Mouse (Mus musculus) brown adipose tissue, adult 24 weeks (tissue): ENCODE measurements around the gene Atf7ip2. TPM values are rescaled to one million over a fixed set of nuclear protein-coding genes. Genes with fewer than 3 reads are reported as not detected.
"Not testable (repeated sequence)": the region's sequence is repeated elsewhere in the genome, so short reads cannot be mapped to it uniquely, and the experiment has no call there.

Experiments used
- H3K27ac ChIP-seq: fragments of 200-500 bp; replicated peaks from 2 replicates; pipeline ENCODE4 v1.5.1; 2012; ENCODE audit warnings: low read depth, mild to moderate bottlenecking, low read length
- H3K4me1 ChIP-seq: fragments of 200-500 bp; 2 replicates; pipeline ENCODE4 v1.6.1; 2012; ENCODE audit warnings: low read length, mixed read lengths; ENCODE audit not compliant: control insufficient read depth, insufficient read depth, insufficient read length
- H3K4me3 ChIP-seq: fragments of 200-500 bp; 2 replicates; pipeline ENCODE4 v1.5.1; 2012; ENCODE audit warnings: low read depth, mild to moderate bottlenecking, low read length, moderate library complexity; ENCODE audit not compliant: insufficient read depth
- polyA plus RNA-seq: library from polyadenylated mRNA; stranded (reverse); fragments of >200 nt; gene quantifications from 2 replicates; pipeline ENCODE4 v1.2.4, GENCODE M21; 2012; ENCODE audit not compliant: missing spikeins, insufficient read depth, insufficient read length

Atf7ip2 gene
- polyA plus RNA-seq, result not detected in 2 replicates

DNA sequence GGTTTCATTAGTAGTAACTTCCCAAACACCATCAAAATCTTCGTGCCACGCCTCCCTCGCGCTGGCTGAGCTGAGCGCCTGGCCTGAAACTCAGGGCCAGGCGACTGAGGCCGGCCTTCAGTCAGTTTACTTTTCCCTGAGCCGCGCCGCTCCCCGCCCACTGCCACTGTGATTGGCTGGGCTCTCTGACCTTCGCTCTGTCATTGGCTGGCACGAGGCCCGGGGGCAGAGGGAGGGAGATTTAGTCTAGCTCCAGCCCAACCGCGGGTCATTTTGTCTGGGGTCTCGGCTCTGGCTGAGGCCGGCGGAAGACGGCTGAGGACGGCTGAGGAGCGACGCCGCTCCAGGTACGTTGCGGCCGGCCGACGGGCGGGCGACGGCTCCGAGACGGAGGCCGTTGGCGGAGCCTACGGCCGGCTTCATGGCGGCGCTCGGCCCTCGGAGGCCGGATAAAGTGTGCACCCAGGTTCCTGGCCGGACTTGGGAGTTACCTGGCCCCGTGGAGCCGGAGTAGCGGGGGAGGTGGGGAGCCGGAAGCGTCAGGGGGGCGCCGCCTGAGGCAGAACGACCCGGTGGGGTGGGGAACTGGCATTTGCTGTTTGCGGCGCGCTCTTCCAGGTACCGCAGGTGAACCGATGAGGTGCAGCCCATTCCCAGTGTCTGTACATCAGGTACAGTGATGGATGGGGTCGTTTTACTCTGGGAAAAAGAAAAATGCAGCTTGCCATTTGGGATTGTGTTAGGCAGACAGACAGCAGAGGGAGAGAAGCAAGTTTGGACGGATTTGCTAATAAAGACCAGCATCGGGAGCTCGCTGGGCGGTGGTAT, at the start of gene Atf7ip2:
Gene Atf7ip2 (plus strand): TSS at position 34 of the 828 bp plus-strand sequence.
- H3K4me3 ChIP-seq, result peak within 1 kb of the TSS; percentile 52
- H3K27ac ChIP-seq, result no peak within 1 kb of the TSS
- H3K4me1 ChIP-seq, result no peaks in the 10 kb centered on the region

DNA sequence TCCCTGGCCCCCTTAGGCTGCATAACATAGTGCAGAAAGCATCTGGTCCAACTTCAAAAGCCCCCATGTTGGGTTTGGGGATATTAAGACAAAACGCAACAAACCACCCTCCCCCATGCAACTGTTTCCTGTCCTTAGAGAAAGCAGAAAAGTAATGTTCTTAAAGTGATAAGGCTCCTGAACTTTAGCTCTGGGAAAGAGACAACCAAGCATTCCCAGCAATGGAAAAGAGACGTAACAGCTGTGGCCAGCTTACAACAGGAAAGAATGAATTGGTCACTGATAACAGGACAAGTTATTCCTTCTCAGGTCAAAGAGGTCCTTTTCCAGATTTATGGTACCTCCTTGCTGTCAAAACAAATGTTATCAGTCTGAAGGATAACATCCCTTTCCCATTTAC, 49.3 kb upstream of the Atf7ip2 start:
- H3K27ac ChIP-seq, result no peak overlapping the region
- H3K4me3 ChIP-seq, result no peak overlapping the region
- H3K4me1 ChIP-seq, result no peaks in the 10 kb centered on the region

- H3K27ac ChIP-seq, result no peak overlapping the region
- no peak overlapping the region for H3K4me3 ChIP-seq
- no peaks in the 10 kb centered on the region for H3K4me1 ChIP-seq
These were observed 45.1 kb upstream of the Atf7ip2 start for GRCm38 (mm10) chr16:10147401-10147800.

GRCm38 (mm10) chr16:10169123-10169905, 23.2 kb upstream of the Atf7ip2 start:
- Histone ChIP-seq H3K4me3 (no peak overlapping the region), H3K4me1 (no peaks in the 10 kb centered on the region), H3K27ac (no peak overlapping the region)

DNA sequence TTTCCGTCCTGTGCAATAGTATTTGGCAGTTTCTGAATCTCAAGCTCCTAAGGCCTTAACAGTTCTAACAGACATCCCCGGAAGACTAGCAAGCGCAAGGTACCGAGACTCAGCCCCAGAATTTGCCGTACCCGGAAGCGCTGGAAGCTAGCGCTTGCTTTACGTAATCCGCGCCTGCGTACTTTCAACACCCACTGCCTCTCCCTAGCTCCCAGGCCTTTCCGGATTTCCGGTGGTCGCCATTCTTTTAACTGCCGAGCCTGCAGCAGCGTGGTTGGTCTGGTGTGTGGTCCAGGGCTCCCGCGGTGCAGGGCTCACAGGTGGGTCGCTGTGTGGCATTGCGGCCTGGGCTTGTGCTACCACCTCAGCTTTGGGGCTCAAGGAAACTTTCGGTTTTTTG, 22.5 kb upstream of the Atf7ip2 start, which contains the start of gene Rpl39l:
Gene Rpl39l (plus strand): TSS at position 222 of the 400 bp plus-strand sequence.
- H3K4me1 ChIP-seq, result no peaks in the 10 kb centered on the region
- no peak within 1 kb of the TSS for H3K4me3 ChIP-seq
- no peak within 1 kb of the TSS for H3K27ac ChIP-seq

GRCm38 (mm10) chr16:10171276-10171675, 21.2 kb upstream of the Atf7ip2 start:
- no peaks in the 10 kb centered on the region for H3K4me1 ChIP-seq
- no peak overlapping the region for H3K27ac ChIP-seq
- no peak overlapping the region for H3K4me3 ChIP-seq

DNA sequence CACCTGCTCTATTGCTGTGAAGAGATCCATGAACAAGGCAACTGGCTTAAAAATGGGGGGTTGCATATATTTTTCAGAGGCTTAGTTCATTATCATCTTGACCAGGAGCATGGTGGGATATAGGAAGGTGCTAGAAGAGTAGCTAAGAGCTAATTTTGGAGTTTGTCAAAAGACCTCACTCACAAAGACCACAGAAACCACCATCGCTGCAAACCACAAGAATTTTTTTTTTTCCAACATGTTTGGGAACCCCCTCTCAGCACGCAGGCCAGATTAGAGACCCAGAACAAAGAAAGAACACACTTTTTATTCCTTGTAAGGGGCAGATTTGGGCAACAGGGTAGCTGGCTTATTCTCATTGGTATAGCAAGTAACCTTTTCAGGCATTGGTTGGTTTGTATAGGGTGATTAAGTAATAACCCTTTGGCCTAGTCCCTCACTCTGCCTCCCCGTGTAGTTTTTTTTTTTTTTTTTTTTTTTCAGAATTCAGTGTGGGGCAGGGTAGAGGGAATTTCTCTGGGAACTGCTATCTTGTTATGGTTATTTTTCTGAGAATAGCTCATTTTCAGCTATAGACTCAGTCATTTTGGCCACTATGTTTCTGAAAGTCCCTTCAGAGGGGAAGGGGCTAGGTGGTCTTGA, 20.2 kb upstream of the Atf7ip2 start:
- H3K4me3 ChIP-seq, result no peak overlapping the region
- H3K27ac ChIP-seq, result no peak overlapping the region
- no peaks in the 10 kb centered on the region for H3K4me1 ChIP-seq

DNA sequence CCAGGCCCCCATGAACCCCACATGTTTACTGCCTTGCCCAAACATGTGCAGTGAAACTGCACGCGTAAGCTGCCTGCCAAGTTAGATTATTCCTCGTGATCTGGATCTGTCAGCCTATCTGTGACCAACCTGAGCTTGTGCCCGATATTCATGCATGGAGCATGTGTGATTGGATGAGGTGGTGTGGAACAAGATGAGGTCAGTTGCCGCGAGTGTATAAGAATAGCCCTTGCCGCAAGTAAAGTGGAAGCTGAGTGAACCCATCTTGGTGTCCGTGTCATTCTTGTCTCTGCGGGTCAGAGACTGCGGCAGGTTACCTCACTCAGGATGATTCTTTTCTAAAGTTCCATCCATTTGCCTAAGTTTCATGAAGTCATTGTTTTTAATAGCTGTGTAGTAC, 5.1 kb upstream of the Atf7ip2 start:
- H3K27ac ChIP-seq, H3K4me3 ChIP-seq, H3K4me1 ChIP-seq: not testable (repeated sequence)

DNA sequence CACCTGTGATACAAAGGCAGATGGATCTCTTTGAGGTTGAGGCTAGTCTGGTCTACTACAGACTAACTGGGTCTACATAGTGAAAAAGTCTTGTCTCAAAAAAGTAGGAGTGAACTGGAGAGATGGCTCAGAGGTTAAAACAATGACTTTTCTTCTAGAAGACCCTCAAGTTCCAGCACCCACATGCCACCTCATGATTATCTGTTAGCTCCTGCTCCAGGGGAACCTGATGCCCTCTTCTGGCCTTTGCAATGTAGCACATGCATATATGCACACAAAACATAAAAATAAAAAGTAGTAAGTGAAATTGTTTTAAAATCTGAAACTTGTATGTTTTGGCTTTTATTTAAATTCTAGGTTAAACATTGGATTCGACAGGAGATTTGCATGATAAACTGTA, 16.3 kb downstream of the Atf7ip2 start:
- Histone ChIP-seq H3K27ac (no peak overlapping the region), H3K4me1 (no peaks in the 10 kb centered on the region), H3K4me3 (no peak overlapping the region)

GRCm38 (mm10) chr16:10216366-10216765, 23.9 kb downstream of the Atf7ip2 start:
- not testable (repeated sequence) for H3K4me3 ChIP-seq, H3K4me1 ChIP-seq, H3K27ac ChIP-seq

- not testable (repeated sequence) for H3K4me1 ChIP-seq, H3K4me3 ChIP-seq, H3K27ac ChIP-seq
These were observed 24.5 kb downstream of the Atf7ip2 start for GRCm38 (mm10) chr16:10217020-10217419.

GRCm38 (mm10) chr16:10227361-10227760, 34.8 kb downstream of the Atf7ip2 start:
- Histone ChIP-seq H3K4me3 (no peak overlapping the region), H3K4me1 (no peaks in the 10 kb centered on the region), H3K27ac (no peak overlapping the region)

DNA sequence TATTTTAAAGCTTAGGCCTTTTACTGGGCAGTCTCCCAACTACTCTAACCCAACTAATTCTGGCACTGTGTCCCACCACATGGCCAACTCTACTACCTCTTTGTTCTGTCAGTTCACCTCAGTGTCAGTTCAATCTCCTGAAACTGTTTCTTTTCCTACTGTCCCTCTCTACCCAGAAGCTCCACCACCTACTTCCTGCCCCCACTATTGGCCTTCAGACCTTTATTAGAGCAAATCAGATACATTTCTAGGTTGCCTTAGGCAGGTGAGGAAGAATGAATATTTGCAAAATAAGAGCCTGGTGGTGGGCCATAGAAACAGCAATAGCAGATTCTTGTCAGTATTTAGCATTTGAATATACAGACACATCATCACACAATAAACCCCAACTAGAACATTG, 44.1 kb downstream of the Atf7ip2 start:
- Histone ChIP-seq H3K27ac (no peak overlapping the region), H3K4me3 (no peak overlapping the region), H3K4me1 (no peaks in the 10 kb centered on the region)

DNA sequence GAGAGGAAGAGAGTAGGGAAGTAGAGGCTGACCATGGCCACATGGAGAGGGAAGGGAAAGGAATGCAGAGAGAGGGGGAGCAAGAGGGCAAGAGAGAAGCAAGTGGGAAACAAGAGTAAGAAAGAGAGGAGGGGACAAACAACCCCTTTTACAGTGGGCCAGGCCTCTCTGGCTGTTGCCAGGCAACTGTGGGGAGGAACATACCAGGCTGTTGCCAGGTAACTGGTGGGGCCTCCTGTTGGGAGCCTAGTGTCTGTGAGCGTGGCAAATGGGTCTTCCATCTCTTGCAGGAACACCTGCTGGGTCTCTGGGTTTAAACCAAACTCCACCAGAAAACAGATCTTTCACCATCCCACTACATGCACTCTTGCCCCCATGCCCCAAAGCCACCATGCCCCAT, 61.5 kb downstream of the Atf7ip2 start:
- no peak overlapping the region for H3K27ac ChIP-seq
- no peak overlapping the region for H3K4me3 ChIP-seq
- H3K4me1 ChIP-seq, result no peaks in the 10 kb centered on the region

DNA sequence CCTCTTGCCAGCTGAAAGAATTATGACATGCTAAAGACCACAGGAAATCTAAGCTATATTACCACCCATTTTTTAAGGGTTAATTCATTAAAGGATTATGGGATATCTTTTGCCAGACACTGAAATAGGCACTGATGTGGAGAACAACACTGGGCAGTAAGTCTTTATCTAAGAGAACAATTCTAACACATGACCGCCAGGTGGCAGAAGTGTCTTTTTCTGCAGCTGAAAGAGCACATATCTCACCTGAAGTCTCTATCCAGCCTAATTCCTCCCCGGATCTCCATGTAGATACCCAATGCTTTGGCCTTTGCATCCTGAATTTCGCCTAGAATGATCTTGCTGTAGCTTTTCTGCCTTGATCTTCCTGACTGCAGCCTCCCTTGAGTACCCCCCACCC, 79.7 kb downstream of the Atf7ip2 start:
- H3K4me3 ChIP-seq, result no peak overlapping the region
- H3K4me1 ChIP-seq, result no peaks in the 10 kb centered on the region
- no peak overlapping the region for H3K27ac ChIP-seq
